Mouse (Mus musculus) embryonic fibroblast, embryonic 13.5 days (primary cell): ENCODE measurements around the gene Dlg4.

Experiments used
- CTCF ChIP-seq: IDR thresholded peaks from 2 replicates; pipeline ENCODE4 v1.5.1; 2011; ENCODE audit warnings: mild to moderate bottlenecking, control low read depth, low read length, moderate library complexity, borderline replicate concordance; ENCODE audit not compliant: insufficient read depth
- POLR2A ChIP-seq: IDR thresholded peaks from 2 replicates; pipeline ENCODE4 v1.6.1; 2011; ENCODE audit warnings: low read depth, mild to moderate bottlenecking, control low read depth, low read length, moderate library complexity

DNA sequence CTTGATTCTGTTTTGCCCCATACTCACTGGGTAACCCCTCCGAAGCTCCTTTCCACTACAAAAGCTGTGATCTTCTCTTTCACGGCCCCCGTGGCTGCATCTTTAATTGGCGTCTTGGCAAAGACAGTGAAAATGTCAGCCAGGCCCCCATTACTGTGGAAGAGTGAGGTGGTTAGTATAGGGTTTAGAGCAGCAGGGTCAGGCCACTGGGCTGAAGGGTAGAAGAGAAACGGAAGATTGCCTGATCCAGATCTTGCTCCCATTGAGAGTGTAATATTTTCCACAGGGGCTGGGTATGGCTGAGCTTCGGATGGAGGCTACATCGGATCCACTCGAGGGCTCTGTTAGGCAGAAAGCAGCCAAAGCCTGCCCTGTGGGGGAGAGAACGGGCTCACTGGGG, 3.8 kb upstream of the Dlg4 start:
- no peak for TF ChIP-seq POLR2A
- no peak for TF ChIP-seq CTCF
